Mouse (Mus musculus) testis, adult 2 months (tissue): ENCODE results near the gene Daam1. TPM values are rescaled to one million over a fixed set of nuclear protein-coding genes. Genes with fewer than 3 reads are reported as not detected.

Source experiments
- H3K27ac ChIP-seq: fragments of 200-500 bp; 2 replicates; pipeline ENCODE4 v1.5.1; 2012; ENCODE audit warnings: low read depth, low read length; ENCODE audit not compliant: control insufficient read depth, insufficient read depth
- H3K27me3 ChIP-seq: fragments of 200-500 bp; 2 replicates; pipeline ENCODE4 v1.6.1; 2012; ENCODE audit warnings: mild to moderate bottlenecking, low read length, moderate library complexity; ENCODE audit not compliant: control insufficient read depth, insufficient read depth
- H3K36me3 ChIP-seq: fragments of 200-500 bp; 2 replicates; pipeline ENCODE4 v1.6.1; 2012; ENCODE audit warnings: mild to moderate bottlenecking, low read length; ENCODE audit not compliant: control insufficient read depth, insufficient read depth
- H3K4me1 ChIP-seq: fragments of 200-500 bp; 2 replicates; pipeline ENCODE4 v1.6.1; 2012; ENCODE audit warnings: low read length; ENCODE audit not compliant: control insufficient read depth, insufficient read depth
- H3K4me3 ChIP-seq: fragments of 200-500 bp; 2 replicates; pipeline ENCODE4 v1.5.1; 2012; ENCODE audit warnings: low read depth, mild to moderate bottlenecking, low read length, moderate library complexity, mixed read lengths; ENCODE audit not compliant: control insufficient read depth
- CTCF ChIP-seq: fragments of 200-500 bp; IDR thresholded peaks from 2 replicates; pipeline ENCODE4 v1.5.1; 2012; ENCODE audit warnings: low read depth, mild to moderate bottlenecking, inconsistent platforms, low read length, moderate library complexity; ENCODE audit not compliant: control insufficient read depth, insufficient read depth, insufficient replicate concordance
- POLR2A ChIP-seq: fragments of 200-500 bp; IDR thresholded peaks from 2 replicates; pipeline ENCODE4 v1.6.1; 2012; ENCODE audit warnings: low read depth, mild to moderate bottlenecking, inconsistent platforms, low read length, moderate library complexity; ENCODE audit not compliant: control insufficient read depth
- polyA plus RNA-seq: library from polyadenylated mRNA; depleted of rRNA; stranded (reverse); fragments of >200 nt; gene quantifications from 2 replicates; pipeline ENCODE4 v1.2.3, GENCODE M21; 2012

The Daam1 gene
- polyA plus RNA-seq, 1 experiment: 6.6 TPM

- no peak overlapping the region for H3K4me3 ChIP-seq
- H3K27me3 ChIP-seq: no peaks in the 10 kb centered on the region
- TF ChIP-seq CTCF (no peak), POLR2A (no peak)
- H3K4me1 ChIP-seq: no peaks in the 10 kb centered on the region
- no peak overlapping the region for H3K27ac ChIP-seq
- no peaks in the 10 kb centered on the region for H3K36me3 ChIP-seq
Observed at GRCm38 (mm10) chr12:71853694-71854093, 22.8 kb downstream of the Daam1 start.

- no peak overlapping the region for H3K27ac ChIP-seq
- H3K36me3 ChIP-seq: no peaks in the 10 kb centered on the region
- TF ChIP-seq CTCF: no peak
- no peak for TF ChIP-seq POLR2A
- no peaks in the 10 kb centered on the region for H3K27me3 ChIP-seq
- no peaks in the 10 kb centered on the region for H3K4me1 ChIP-seq
- no peak overlapping the region for H3K4me3 ChIP-seq
Observed at GRCm38 (mm10) chr12:71854191-71854590, 23.3 kb downstream of the Daam1 start.

GRCm38 (mm10) chr12:71855730-71856479 lies 25.0 kb downstream of the Daam1 start:
- no peaks in the 10 kb centered on the region for H3K4me1 ChIP-seq
- TF ChIP-seq CTCF (no peak), POLR2A (no peak)
- H3K27ac ChIP-seq: no peak overlapping the region

GRCm38 (mm10) chr12:71856480-71856754 lies 25.5 kb downstream of the Daam1 start:
- H3K4me1 ChIP-seq: no peaks in the 10 kb centered on the region
- no peaks in the 10 kb centered on the region for H3K36me3 ChIP-seq
- H3K27ac ChIP-seq: no peak overlapping the region
- TF ChIP-seq CTCF (no peak), POLR2A (no peak)
- no peak overlapping the region for H3K4me3 ChIP-seq
- H3K27me3 ChIP-seq: no peaks in the 10 kb centered on the region

More at GRCm38 (mm10) chr12:71855730-71856479, 25.0 kb downstream of the Daam1 start:
- Histone ChIP-seq H3K27me3 (no peaks in the 10 kb centered on the region), H3K36me3 (no peaks in the 10 kb centered on the region), H3K4me3 (no peak overlapping the region)

GRCm38 (mm10) chr12:71859096-71859495 lies 28.2 kb downstream of the Daam1 start:
- no peaks in the 10 kb centered on the region for H3K27me3 ChIP-seq
- H3K27ac ChIP-seq: no peak overlapping the region
- TF ChIP-seq POLR2A: no peak
- TF ChIP-seq CTCF: no peak
- H3K4me3 ChIP-seq: no peak overlapping the region
- no peaks in the 10 kb centered on the region for H3K36me3 ChIP-seq
- H3K4me1 ChIP-seq: no peaks in the 10 kb centered on the region

GRCm38 (mm10) chr12:71863846-71864543 lies 33.1 kb downstream of the Daam1 start:
- no peaks in the 10 kb centered on the region for H3K36me3 ChIP-seq
- no peaks in the 10 kb centered on the region for H3K27me3 ChIP-seq
- H3K4me3 ChIP-seq: no peak overlapping the region
- H3K27ac ChIP-seq: no peak overlapping the region
- TF ChIP-seq POLR2A (no peak), CTCF (no peak)
- H3K4me1 ChIP-seq: no peaks in the 10 kb centered on the region

- no peaks in the 10 kb centered on the region for H3K4me1 ChIP-seq
- TF ChIP-seq POLR2A: no peak
- no peak for TF ChIP-seq CTCF
Observed at GRCm38 (mm10) chr12:71864544-71864897, 33.6 kb downstream of the Daam1 start.

More at GRCm38 (mm10) chr12:71864544-71864897, 33.6 kb downstream of the Daam1 start:
- H3K27me3 ChIP-seq: no peaks in the 10 kb centered on the region
- H3K4me3 ChIP-seq: no peak overlapping the region
- no peak overlapping the region for H3K27ac ChIP-seq
- H3K36me3 ChIP-seq: no peaks in the 10 kb centered on the region
